Mouse (Mus musculus): ENCODE results near the gene Ints5. TPM values are rescaled to one million over a fixed set of nuclear protein-coding genes. Genes with fewer than 3 reads are reported as not detected.
A peak's percentile ranks its signal among the peaks of the same experiment; 100 is the strongest.

Ints5 gene
- total and polyA plus RNA-seq, 2 experiments from 2014 or later, result 20.2 to 37.8 TPM

GRCm38 (mm10) chr19:8929224-8930088, 36.7 kb downstream of the Ints5 start, which contains the start of the genes Rom1 and Eml3:
Gene Rom1 (minus strand): TSS chr19:8929356.
Gene Eml3 (plus strand): TSS chr19:8929552.
- Histone ChIP-seq H3K9me3 (ENCODE audit: low read length) (no peaks in the 10 kb centered on the region), H3K4me2 (ENCODE audit: low read depth, low read length, poor library complexity, severe bottlenecking) (peak within 1 kb of the TSS; percentile 61), H3K36me3 (ENCODE audit: insufficient read depth, low read length) (peaks cover 21% of the 10 kb centered on the region), H3K9ac (replicated peaks; ENCODE audit: low read length, poor library complexity, severe bottlenecking) (peak within 1 kb of the TSS; percentile 53), H3K4me1 (ENCODE audit: insufficient read depth, low read length) (no peaks in the 10 kb centered on the region), H3K4me3 (ENCODE audit: low read depth, low read length) (peak within 1 kb of the TSS; percentile 47), H3K27me3 (ENCODE audit: insufficient read depth, low read length) (no peaks in the 10 kb centered on the region), H3K27ac (ENCODE audit: low read depth, low read length) (0 out of 2 replicates have a peak within 1 kb of the TSS, but pooled peaks have one; percentile 20)
- DNase-seq (ENCODE audit: low spot score) (peak; percentile 56), ATAC-seq (ENCODE audit: low FRiP score) (peak; percentile 53; the same call in 1 of the 2 replicates)
- under 1% methylated on average over 65 of the region's 74 CpGs for WGBS
- peak; percentile 44 for TF ChIP-seq CTCF (IDR thresholded peaks at IDR 0.05)

- Histone ChIP-seq H3K4me2 (ENCODE audit: low read depth, low read length, poor library complexity, severe bottlenecking) (peak overlapping the region; percentile 61), H3K27me3 (ENCODE audit: insufficient read depth, low read length) (no peaks in the 10 kb centered on the region), H3K27ac (ENCODE audit: low read depth, low read length) (no peak overlapping the region), H3K4me3 (ENCODE audit: low read depth, low read length) (peak overlapping the region; percentile 47), H3K9me3 (ENCODE audit: low read length) (no peaks in the 10 kb centered on the region), H3K9ac (replicated peaks; ENCODE audit: low read length, poor library complexity, severe bottlenecking) (peak overlapping the region; percentile 53; the same call in 1 of the 2 replicates), H3K36me3 (ENCODE audit: insufficient read depth, low read length) (peaks cover 21% of the 10 kb centered on the region), H3K4me1 (ENCODE audit: insufficient read depth, low read length) (no peaks in the 10 kb centered on the region)
- DNase-seq (ENCODE audit: low spot score) (no peak), ATAC-seq (ENCODE audit: low FRiP score) (no peak)
- 12% methylated on average over 11 of the region's 11 CpGs for WGBS
- TF ChIP-seq CTCF (IDR thresholded peaks at IDR 0.05), result no peak
These were observed 37.3 kb downstream of the Ints5 start for GRCm38 (mm10) chr19:8930117-8930516.

GRCm38 (mm10) chr19:8930771-8931170, 38.0 kb downstream of the Ints5 start:
- no peak for TF ChIP-seq CTCF (IDR thresholded peaks at IDR 0.05)
- Histone ChIP-seq H3K4me2 (ENCODE audit: low read depth, low read length, poor library complexity, severe bottlenecking) (no peak overlapping the region), H3K4me3 (ENCODE audit: low read depth, low read length) (no peak overlapping the region), H3K27me3 (ENCODE audit: insufficient read depth, low read length) (no peaks in the 10 kb centered on the region), H3K9me3 (ENCODE audit: low read length) (no peaks in the 10 kb centered on the region), H3K27ac (ENCODE audit: low read depth, low read length) (no peak overlapping the region), H3K4me1 (ENCODE audit: insufficient read depth, low read length) (no peaks in the 10 kb centered on the region), H3K36me3 (ENCODE audit: insufficient read depth, low read length) (peaks cover 16% of the 10 kb centered on the region), H3K9ac (replicated peaks; ENCODE audit: low read length, poor library complexity, severe bottlenecking) (no peak overlapping the region)
- WGBS, result 83% methylated on average over 7 of the region's 7 CpGs
- DNase-seq (ENCODE audit: low spot score) (no peak), ATAC-seq (ENCODE audit: low FRiP score) (no peak)

- Histone ChIP-seq H3K4me1 (ENCODE audit: insufficient read depth, low read length) (no peaks in the 10 kb centered on the region; the same call in 1 of the 2 replicates), H3K9me3 (ENCODE audit: low read length) (no peaks in the 10 kb centered on the region), H3K36me3 (ENCODE audit: insufficient read depth, low read length) (no peaks in the 10 kb centered on the region), H3K27me3 (ENCODE audit: insufficient read depth, low read length) (no peaks in the 10 kb centered on the region), H3K4me2 (ENCODE audit: low read depth, low read length, poor library complexity, severe bottlenecking) (no peak overlapping the region), H3K4me3 (ENCODE audit: low read depth, low read length) (no peak overlapping the region), H3K9ac (replicated peaks; ENCODE audit: low read length, poor library complexity, severe bottlenecking) (no peak overlapping the region), H3K27ac (ENCODE audit: low read depth, low read length) (no peak overlapping the region)
- TF ChIP-seq CTCF (IDR thresholded peaks at IDR 0.05), result no peak
- WGBS, result 81% methylated on average over 2 of the region's 2 CpGs
- DNase-seq (ENCODE audit: low spot score) (no peak), ATAC-seq (ENCODE audit: low FRiP score) (no peak)
These were observed 43.9 kb downstream of the Ints5 start for GRCm38 (mm10) chr19:8936736-8937135.

- H3K4me3 ChIP-seq (ENCODE audit: low read depth, low read length), result no peak overlapping the region
These were observed 47.8 kb downstream of the Ints5 start for GRCm38 (mm10) chr19:8940526-8941133.

More at GRCm38 (mm10) chr19:8940526-8941133, 47.8 kb downstream of the Ints5 start:
- 84% methylated on average over 15 of the region's 15 CpGs for WGBS
- Histone ChIP-seq H3K4me2 (ENCODE audit: low read depth, low read length, poor library complexity, severe bottlenecking) (no peak overlapping the region), H3K27me3 (ENCODE audit: insufficient read depth, low read length) (no peaks in the 10 kb centered on the region), H3K27ac (ENCODE audit: low read depth, low read length) (no peak overlapping the region), H3K9ac (replicated peaks; ENCODE audit: low read length, poor library complexity, severe bottlenecking) (peak overlapping the region; percentile 55; the same call in 1 of the 2 replicates), H3K9me3 (ENCODE audit: low read length) (no peaks in the 10 kb centered on the region), H3K4me1 (ENCODE audit: insufficient read depth, low read length) (no peaks in the 10 kb centered on the region; the same call in 1 of the 2 replicates), H3K36me3 (ENCODE audit: insufficient read depth, low read length) (peaks cover 4% of the 10 kb centered on the region)
- DNase-seq (ENCODE audit: low spot score) (no peak), ATAC-seq (ENCODE audit: low FRiP score) (no peak)
- TF ChIP-seq CTCF (IDR thresholded peaks at IDR 0.05), result no peak

Data from midbrain, postnatal 0 days (tissue).